Mouse (Mus musculus) forebrain, embryonic 14.5 days (tissue): ENCODE results near the gene Btbd19. TPM values are rescaled to one million over a fixed set of nuclear protein-coding genes. Genes with fewer than 3 reads are reported as not detected.

Experiments used
- ATAC-seq: fragments of 200-750 bp; cut with Nextera tagmentation; 2 replicates; pipeline ENCODE4 v1.8.0; 2017; ENCODE audit warnings: mild to moderate bottlenecking, moderate library complexity
- DNase-seq: peaks from one replicate; pipeline ENCODE4 v3.0.0-alpha.2; 2015; ENCODE audit warnings: low spot score
- H3K27ac ChIP-seq: fragments of 300-500 bp; sonication (generic); 2 replicates; pipeline ENCODE4 v1.5.1; 2014; ENCODE audit warnings: low read depth, mild to moderate bottlenecking, control low read depth, low read length, moderate library complexity
- H3K27me3 ChIP-seq: fragments of 300-500 bp; sonication (generic); replicated peaks from 2 replicates; pipeline ENCODE4 v1.6.1; 2014; ENCODE audit warnings: low read length, control low read depth, mixed read lengths; ENCODE audit not compliant: control insufficient read depth, insufficient read depth
- H3K36me3 ChIP-seq: fragments of 300-500 bp; sonication (generic); 2 replicates; pipeline ENCODE4 v1.6.1; 2014; ENCODE audit warnings: low read length, control low read depth; ENCODE audit not compliant: control insufficient read depth, insufficient read depth
- H3K4me1 ChIP-seq: fragments of 300-500 bp; sonication (generic); 2 replicates; pipeline ENCODE4 v1.6.1; 2014; ENCODE audit warnings: antibody characterized with exemption, low read length, control low read depth; ENCODE audit not compliant: control insufficient read depth, insufficient read depth
- H3K4me2 ChIP-seq: fragments of 300-500 bp; sonication (generic); 2 replicates; pipeline ENCODE4 v1.6.1; 2014; ENCODE audit warnings: mild to moderate bottlenecking, control low read depth, low read length
- H3K4me3 ChIP-seq: fragments of 300-500 bp; sonication (generic); 2 replicates; pipeline ENCODE4 v1.5.1; 2014; ENCODE audit warnings: low read depth, low read length, control low read depth
- H3K9ac ChIP-seq: fragments of 300-500 bp; sonication (generic); 2 replicates; pipeline ENCODE4 v1.6.1; 2014; ENCODE audit warnings: mild to moderate bottlenecking, low read length, control low read depth, moderate library complexity
- H3K9me3 ChIP-seq: fragments of 300-500 bp; sonication (generic); replicated peaks from 2 replicates; pipeline ENCODE4 v1.6.1; 2016; ENCODE audit warnings: low read length, control low read depth, mixed read lengths; ENCODE audit not compliant: control insufficient read depth
- WGBS: fragments of 180-500 bp; shearing (Covaris S2); extraction: QIAGEN DNeasy Blood & Tissue Kit; methylation state at CpG from one replicate; pipeline ENCODE4 v1.1.7; 2014; 5-methylcytosine and 5-hydroxymethylcytosine counted together
- polyA plus RNA-seq: library from polyadenylated mRNA; unstranded; fragments of >200 nt; fragmentation: Nextera tagmentation; extraction: Ambion mirVana; gene quantifications from 2 replicates; pipeline ENCODE4 v1.2.1, GENCODE M21; 2014

Gene Btbd19
- polyA plus RNA-seq, 1 experiment from 2014 or later, result 2.5 TPM

DNA sequence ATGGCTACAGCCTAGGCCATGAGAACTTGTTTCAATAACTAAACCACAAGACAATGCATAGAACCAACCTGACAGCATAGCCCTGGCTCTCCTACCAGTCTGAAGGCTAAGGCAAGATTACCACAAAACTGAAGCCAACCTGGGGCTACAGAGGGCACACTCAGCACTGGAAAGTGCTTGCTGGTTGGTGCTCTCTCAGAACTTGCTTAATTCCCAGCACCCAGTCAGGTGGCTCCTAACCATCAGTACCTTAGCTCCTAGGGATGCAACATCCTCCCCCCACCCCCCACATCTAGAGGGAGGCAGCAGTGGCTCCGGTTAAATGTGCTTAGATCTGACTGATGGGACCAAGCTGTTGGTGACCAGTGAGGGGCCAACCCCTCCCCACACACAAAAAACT lies 25.9 kb upstream of the Btbd19 start:
- Histone ChIP-seq H3K9ac (no peak overlapping the region), H3K4me3 (no peak overlapping the region), H3K9me3 (no peaks in the 10 kb centered on the region), H3K27me3 (no peaks in the 10 kb centered on the region), H3K27ac (no peak overlapping the region), H3K4me1 (no peaks in the 10 kb centered on the region), H3K36me3 (peaks cover 65% of the 10 kb centered on the region), H3K4me2 (no peak overlapping the region)
- ATAC-seq, result no peak
- 95% methylated on average over 1 of the region's 1 CpGs for WGBS
- no peak for DNase-seq

DNA sequence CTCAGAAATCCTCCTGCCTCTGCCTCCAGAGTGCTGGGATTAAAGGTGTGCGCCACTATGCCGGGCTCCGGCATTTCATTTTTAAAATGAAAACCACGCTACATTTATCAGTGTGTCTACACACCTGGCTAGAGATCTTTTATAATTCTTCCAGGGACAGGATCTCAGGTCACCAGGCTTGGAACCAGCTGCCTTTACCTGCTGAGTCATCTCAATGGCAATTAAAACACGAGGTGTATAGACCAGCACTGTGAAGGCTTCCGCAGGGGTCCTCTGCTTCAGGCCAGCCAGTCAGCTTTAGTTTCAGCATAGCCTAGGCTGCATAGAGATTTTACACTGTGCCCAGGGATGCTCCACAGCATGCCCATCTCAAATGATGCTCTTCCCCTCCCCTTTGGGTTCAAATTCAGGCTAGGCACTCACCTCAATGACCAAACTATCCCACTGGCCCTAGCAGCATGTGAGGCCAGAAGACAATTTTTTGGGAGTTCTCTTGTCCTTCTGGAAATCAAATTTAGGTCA lies 24.7 kb upstream of the Btbd19 start:
- WGBS, result 85% methylated on average over 6 of the region's 6 CpGs
- peaks cover 65% of the 10 kb centered on the region for H3K36me3 ChIP-seq
- H3K27me3 ChIP-seq, result no peaks in the 10 kb centered on the region
- no peaks in the 10 kb centered on the region for H3K9me3 ChIP-seq
- ATAC-seq, result no peak
- H3K9ac ChIP-seq, result no peak overlapping the region
- no peak for DNase-seq
- no peaks in the 10 kb centered on the region for H3K4me1 ChIP-seq
- H3K4me3 ChIP-seq, result no peak overlapping the region
- no peak overlapping the region for H3K27ac ChIP-seq
- no peak overlapping the region for H3K4me2 ChIP-seq

DNA sequence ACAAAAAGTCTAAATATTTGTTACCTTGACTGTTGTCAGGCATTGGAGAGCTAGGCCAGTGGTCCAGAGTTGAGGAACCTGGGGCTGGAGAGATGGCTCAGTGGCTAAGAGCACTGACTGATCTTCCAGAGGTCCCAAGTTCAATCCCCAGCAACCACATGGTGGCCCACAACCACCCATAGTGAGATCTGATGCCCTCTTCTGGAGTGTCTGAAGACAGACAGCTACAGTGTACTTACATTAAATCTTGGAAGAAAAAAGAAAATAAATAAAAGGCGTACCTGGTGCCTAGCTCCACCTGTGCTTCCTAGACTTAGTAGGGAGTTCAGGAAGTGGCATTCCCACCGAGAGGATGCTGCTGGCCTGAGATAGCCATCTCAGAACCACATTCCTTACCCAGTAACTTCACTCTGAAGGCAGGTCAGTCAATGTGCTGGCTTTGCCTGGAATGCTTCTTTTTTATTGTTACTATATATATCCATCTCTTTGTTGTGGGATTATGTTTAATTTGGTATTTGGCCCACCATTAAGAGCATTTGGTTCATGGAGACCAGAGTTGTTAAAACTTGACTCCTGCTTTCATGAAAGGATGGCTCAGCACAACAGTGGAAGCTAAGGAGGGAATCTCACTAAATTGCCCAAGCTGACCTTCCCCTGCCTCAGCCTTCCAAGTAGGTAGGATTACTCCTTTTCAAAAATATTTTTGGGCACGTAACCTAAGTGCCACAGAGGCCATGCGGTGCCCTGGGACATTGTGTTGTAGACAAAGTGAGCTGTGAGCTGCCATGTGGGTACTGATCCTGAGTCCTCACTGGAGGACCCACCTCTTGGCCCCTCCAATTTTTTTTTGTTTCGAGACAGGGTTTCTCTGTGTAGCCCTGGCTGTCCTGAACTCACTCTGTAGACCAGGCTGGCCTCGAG lies 24.0 kb upstream of the Btbd19 start:
- H3K9ac ChIP-seq, result no peak overlapping the region
- no peak for ATAC-seq
- no peak overlapping the region for H3K4me2 ChIP-seq
- DNase-seq, result no peak
- no peaks in the 10 kb centered on the region for H3K4me1 ChIP-seq
- H3K9me3 ChIP-seq, result no peaks in the 10 kb centered on the region
- no peaks in the 10 kb centered on the region for H3K27me3 ChIP-seq
- 76% methylated on average over 6 of the region's 6 CpGs for WGBS
- no peak overlapping the region for H3K4me3 ChIP-seq
- H3K36me3 ChIP-seq, result peaks cover 64% of the 10 kb centered on the region
- no peak overlapping the region for H3K27ac ChIP-seq

DNA sequence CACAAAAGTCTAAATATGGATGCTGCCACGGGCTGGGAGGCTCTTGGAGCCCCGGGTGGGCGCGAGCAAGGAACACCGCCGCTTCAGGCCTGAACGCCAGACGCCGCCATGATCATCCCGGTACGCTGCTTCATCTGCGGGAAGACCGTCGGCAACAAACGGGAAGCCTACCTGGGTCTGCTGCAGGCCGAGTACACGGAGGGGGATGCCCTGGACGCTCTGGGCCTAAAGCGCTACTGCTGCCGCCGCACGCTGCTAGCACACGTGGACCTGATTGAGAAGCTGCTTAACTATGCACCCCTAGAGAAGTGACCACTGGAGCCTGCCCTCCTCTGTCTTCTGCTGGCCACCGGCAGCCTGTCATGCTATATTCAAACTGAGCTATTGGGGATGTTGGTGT lies 23.3 kb upstream of the Btbd19 start:
- DNase-seq, result no peak
- peaks cover 56% of the 10 kb centered on the region for H3K36me3 ChIP-seq
- no peak overlapping the region for H3K4me2 ChIP-seq
- H3K27ac ChIP-seq, result no peak overlapping the region
- H3K4me3 ChIP-seq, result no peak overlapping the region
- H3K9ac ChIP-seq, result no peak overlapping the region
- H3K9me3 ChIP-seq, result no peaks in the 10 kb centered on the region
- H3K27me3 ChIP-seq, result no peaks in the 10 kb centered on the region
- no peak for ATAC-seq
- H3K4me1 ChIP-seq, result no peaks in the 10 kb centered on the region
- WGBS, result 68% methylated on average over 24 of the region's 24 CpGs

DNA sequence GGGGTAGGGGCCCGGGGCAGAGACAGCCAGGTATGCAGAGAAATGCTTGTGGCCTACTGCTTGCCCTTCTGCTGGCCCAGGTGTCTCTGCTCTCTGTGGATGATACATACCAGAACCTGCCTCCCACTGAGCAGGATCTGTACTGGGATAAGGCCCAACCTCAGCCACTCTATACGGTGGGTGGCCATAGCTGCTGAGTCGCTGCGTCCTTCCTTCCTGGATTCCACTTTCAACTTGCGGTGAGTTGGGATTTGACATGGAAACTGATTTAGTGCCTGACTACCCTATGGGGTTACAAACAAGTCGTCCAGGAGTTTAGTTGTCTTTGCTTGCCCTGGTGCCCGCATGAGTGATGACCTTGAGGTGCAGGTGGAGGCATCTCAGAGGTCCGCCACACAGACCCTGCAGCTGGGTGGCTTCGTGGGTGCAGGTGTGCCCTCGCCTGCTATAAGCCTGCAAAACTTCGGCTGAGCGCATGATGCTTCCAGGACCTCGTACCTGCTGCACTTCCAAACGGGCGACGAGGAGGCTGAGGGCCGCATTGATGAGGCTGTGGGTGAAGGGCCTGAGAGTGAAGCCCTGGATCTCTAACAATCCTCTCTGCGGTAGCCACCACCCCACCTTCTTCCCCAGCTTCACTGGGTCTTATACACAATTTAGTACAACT lies 22.7 kb upstream of the Btbd19 start:
- no peak overlapping the region for H3K4me2 ChIP-seq
- DNase-seq (no peak), ATAC-seq (no peak)
- H3K9ac ChIP-seq, result no peak overlapping the region
- peaks cover 50% of the 10 kb centered on the region for H3K36me3 ChIP-seq
- WGBS, result 89% methylated on average over 18 of the region's 18 CpGs
- no peaks in the 10 kb centered on the region for H3K4me1 ChIP-seq
- no peaks in the 10 kb centered on the region for H3K9me3 ChIP-seq
- H3K27ac ChIP-seq, result no peak overlapping the region
- H3K4me3 ChIP-seq, result no peak overlapping the region
- H3K27me3 ChIP-seq, result no peaks in the 10 kb centered on the region

DNA sequence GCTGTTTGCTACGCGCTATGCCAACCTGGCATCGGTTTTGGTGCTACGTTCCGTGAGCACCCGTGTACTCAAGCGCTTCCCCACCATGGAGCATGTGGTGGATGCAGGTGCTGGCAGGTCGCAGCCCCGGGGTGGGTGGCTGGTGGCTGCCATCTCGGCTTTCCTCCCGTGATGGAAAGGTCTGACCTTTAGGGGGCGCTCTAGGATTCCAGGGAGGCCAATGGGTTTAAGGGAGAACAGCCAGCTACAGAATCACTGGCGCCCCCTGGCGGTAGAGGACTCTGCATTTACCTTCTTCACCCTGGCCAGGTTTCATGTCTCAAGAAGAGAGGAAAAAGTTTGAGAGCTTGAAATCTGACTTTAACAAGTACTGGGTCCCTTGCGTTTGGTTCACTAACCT lies 20.7 kb upstream of the Btbd19 start:
- H3K4me3 ChIP-seq, result no peak overlapping the region
- no peak overlapping the region for H3K4me2 ChIP-seq
- H3K27me3 ChIP-seq, result no peaks in the 10 kb centered on the region
- 27% methylated on average over 15 of the region's 15 CpGs for WGBS
- H3K36me3 ChIP-seq, result peaks cover 31% of the 10 kb centered on the region
- no peak overlapping the region for H3K9ac ChIP-seq
- no peak overlapping the region for H3K27ac ChIP-seq
- no peaks in the 10 kb centered on the region for H3K4me1 ChIP-seq
- no peak for ATAC-seq
- DNase-seq, result peak; percentile 71
- H3K9me3 ChIP-seq, result no peaks in the 10 kb centered on the region

DNA sequence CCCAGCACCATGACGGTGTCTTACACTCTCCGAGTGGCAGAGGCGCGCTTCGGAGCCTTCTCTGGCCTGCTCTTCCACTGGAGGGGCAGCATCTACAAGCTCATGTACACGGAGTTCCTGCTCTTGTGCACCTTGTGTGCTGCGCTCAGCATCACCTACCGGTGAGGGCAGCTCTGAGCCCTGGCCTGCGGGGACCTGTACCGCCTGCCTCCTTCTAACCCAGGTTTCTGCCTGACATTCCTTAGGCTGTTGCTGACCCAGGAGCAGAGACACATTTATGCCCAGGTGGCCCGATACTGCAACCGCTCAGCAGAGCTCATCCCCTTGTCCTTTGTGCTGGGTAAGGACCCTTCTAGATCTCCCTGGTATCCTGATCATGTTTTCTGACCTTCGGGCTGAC lies 19.7 kb upstream of the Btbd19 start:
- Histone ChIP-seq H3K27ac (no peak overlapping the region), H3K9ac (no peak overlapping the region), H3K27me3 (no peaks in the 10 kb centered on the region), H3K9me3 (no peaks in the 10 kb centered on the region), H3K36me3 (peaks cover 22% of the 10 kb centered on the region), H3K4me3 (no peak overlapping the region), H3K4me2 (no peak overlapping the region), H3K4me1 (no peaks in the 10 kb centered on the region)
- ATAC-seq, result no peak
- DNase-seq, result no peak
- 93% methylated on average over 13 of the region's 13 CpGs for WGBS

DNA sequence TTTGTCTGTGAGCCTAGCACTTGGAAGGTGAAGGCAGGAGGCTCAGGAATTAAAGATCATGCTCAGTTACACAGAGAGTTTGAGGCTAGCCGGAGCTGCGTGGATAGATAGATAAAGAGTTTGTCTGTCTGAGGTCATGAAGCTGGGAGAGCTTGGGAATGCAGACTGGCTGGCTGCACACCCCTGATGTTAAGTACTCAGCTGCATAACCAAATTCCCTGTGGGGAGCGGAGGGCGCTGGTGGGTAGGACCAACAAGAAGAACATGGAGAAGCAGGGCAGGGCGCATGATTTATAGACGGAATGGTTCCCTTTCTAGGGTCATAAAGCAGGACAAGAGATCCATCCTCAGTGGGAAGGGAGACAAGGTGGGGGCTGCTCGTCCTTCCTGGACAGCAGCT lies 17.5 kb upstream of the Btbd19 start:
- no peak for DNase-seq
- no peak for ATAC-seq
- H3K9me3 ChIP-seq, result no peaks in the 10 kb centered on the region
- WGBS, result 67% methylated on average over 7 of the region's 7 CpGs
- 0 out of 2 replicates have a peak, but pooled peaks cover under 1% of the 10 kb centered on the region for H3K36me3 ChIP-seq
- no peaks in the 10 kb centered on the region for H3K27me3 ChIP-seq
- no peak overlapping the region for H3K9ac ChIP-seq
- H3K4me3 ChIP-seq, result no peak overlapping the region
- no peak overlapping the region for H3K27ac ChIP-seq
- H3K4me1 ChIP-seq, result no peaks in the 10 kb centered on the region
- H3K4me2 ChIP-seq, result no peak overlapping the region

DNA sequence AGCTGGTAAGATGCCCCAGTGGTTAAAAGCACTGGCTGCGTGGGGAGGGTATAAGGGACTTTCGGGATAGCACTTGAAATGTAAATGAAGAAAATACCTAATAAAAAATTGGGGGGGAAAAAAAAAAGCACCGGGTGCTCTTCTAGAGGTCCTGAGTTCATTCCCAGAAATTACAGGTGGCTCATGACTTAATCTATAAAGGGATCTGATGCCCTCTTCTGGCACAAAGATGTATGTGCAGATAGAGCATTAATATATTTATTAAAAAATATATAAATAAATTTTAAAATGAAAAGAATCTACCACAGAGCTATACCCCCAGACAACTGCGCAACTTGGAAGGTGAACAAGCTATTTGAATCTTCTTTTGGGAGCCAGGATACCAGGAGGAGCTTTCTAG lies 15.1 kb upstream of the Btbd19 start:
- no peak overlapping the region for H3K9ac ChIP-seq
- DNase-seq (peak; percentile 59), ATAC-seq (no peak; the same call in 1 of the 2 replicates)
- 26% methylated on average over 4 of the region's 4 CpGs for WGBS
- H3K27ac ChIP-seq, result no peak overlapping the region
- no peaks in the 10 kb centered on the region for H3K9me3 ChIP-seq
- H3K4me2 ChIP-seq, result no peak overlapping the region
- no peaks in the 10 kb centered on the region for H3K4me1 ChIP-seq
- no peaks in the 10 kb centered on the region for H3K27me3 ChIP-seq
- no peaks in the 10 kb centered on the region for H3K36me3 ChIP-seq
- no peak overlapping the region for H3K4me3 ChIP-seq
